11 mouse cellular contexts compared by ENCODE assay signal in genomic region chr12:54196881-54197280, GRCm38 (mm10). TPM values are rescaled to one million over a fixed set of nuclear protein-coding genes. Genes with fewer than 3 reads are reported as not detected.
DNase-seq lines count a peak whose midpoint lies in the region; ATAC-seq and TF ChIP-seq lines count a peak whose summit lies in the region.
"Had no signal": no experiment of that assay in that cellular context is flagged by ENCODE, and none has a peak within 500 bp of the region (broad histone marks: within the 10 kb centered on the region; RNA-seq: fewer than 3 reads in every experiment).

No protein-coding gene starts in this region.

- peaks cover 3% of the 10 kb centered on the region for H3K27me3 ChIP-seq in hindbrain, embryonic 13.5 days
- no peaks in the 10 kb centered on the region; the same call in 1 of the 2 replicates for H3K27me3 ChIP-seq in hindbrain, embryonic 12.5 days
- no peaks in the 10 kb centered on the region for H3K27me3 ChIP-seq in megakaryocyte, embryonic 14.5 days (replicated peaks)
- H3K27me3 ChIP-seq in forebrain, embryonic 13.5 days = peaks cover 1% of the 10 kb centered on the region; the same call in 1 of the 2 replicates
- H3K27me3 ChIP-seq in intestine, postnatal 0 days (replicated peaks; ENCODE audit: control insufficient read depth, insufficient read depth, low read length) = no peaks in the 10 kb centered on the region

- no peak; the same call in 1 of the 2 replicates for ATAC-seq in hindbrain, embryonic 13.5 days (ENCODE audit: low FRiP score)
- no peak for ATAC-seq in hindbrain, embryonic 12.5 days (ENCODE audit: low FRiP score)
- ATAC-seq in megakaryocyte, adult 5-6 weeks (ENCODE audit: poor library complexity, severe bottlenecking) = no peak
- no peak for ATAC-seq in forebrain, embryonic 13.5 days
- ATAC-seq in intestine, postnatal 0 days = no peak
- ATAC-seq: CD4-positive, CD25-positive, alpha-beta regulatory T cell, adult 4 months had no signal

- no peak for TF ChIP-seq CTCF in intestine, postnatal 0 days (IDR thresholded peaks at IDR 0.05; ENCODE audit: low read depth)

- H3K4me2 ChIP-seq in hindbrain, embryonic 13.5 days = peak overlapping the region; percentile 28; the same call in 1 of the 2 replicates
- H3K4me2 ChIP-seq in hindbrain, embryonic 12.5 days (replicated peaks) = no peak overlapping the region
- peak overlapping the region; percentile 47 for H3K4me2 ChIP-seq in forebrain, embryonic 13.5 days
- peak overlapping the region; percentile 55 for H3K4me2 ChIP-seq in intestine, postnatal 0 days (replicated peaks; ENCODE audit: low read depth)

- DNase-seq in layer of hippocampus, postnatal 10 days (ENCODE audit: low spot score in 2 of 2) = no peak
- no peak for DNase-seq in frontal cortex, postnatal 25 days (ENCODE audit: low spot score in 2 of 2)
- DNase-seq: gastrocnemius, postnatal 36 days had no signal

- H3K27ac ChIP-seq in hindbrain, embryonic 13.5 days = no peak overlapping the region
- H3K27ac ChIP-seq in hindbrain, embryonic 12.5 days = no peak overlapping the region
- peak overlapping the region; percentile 80 for H3K27ac ChIP-seq in forebrain, embryonic 13.5 days
- 0 out of 2 replicates have a peak overlapping the region, but pooled peaks have one; percentile 70 for H3K27ac ChIP-seq in intestine, postnatal 0 days (ENCODE audit: low read depth, low read length)
- H3K27ac ChIP-seq: layer of hippocampus, adult 2 months had no signal

- WGBS in hindbrain, embryonic 13.5 days = 73% methylated on average over 8 of the region's 8 CpGs
- WGBS in hindbrain, embryonic 12.5 days = 86% methylated on average over 8 of the region's 8 CpGs
- WGBS in forebrain, embryonic 13.5 days = 53% methylated on average over 8 of the region's 8 CpGs
- 67% methylated on average over 8 of the region's 8 CpGs for WGBS in intestine, postnatal 0 days

- no peak overlapping the region for H3K4me3 ChIP-seq in hindbrain, embryonic 13.5 days
- H3K4me3 ChIP-seq in hindbrain, embryonic 12.5 days = no peak overlapping the region
- H3K4me3 ChIP-seq in megakaryocyte, embryonic 14.5 days (replicated peaks) = peak overlapping the region; percentile 88
- H3K4me3 ChIP-seq in forebrain, embryonic 13.5 days = no peak overlapping the region
- H3K4me3 ChIP-seq in intestine, postnatal 0 days (ENCODE audit: low read depth, low read length) = no peak overlapping the region
- H3K4me3 ChIP-seq: layer of hippocampus, adult 2 months had no signal

- peaks cover 58% of the 10 kb centered on the region for H3K4me1 ChIP-seq in hindbrain, embryonic 13.5 days (replicated peaks)
- peaks cover 45% of the 10 kb centered on the region for H3K4me1 ChIP-seq in hindbrain, embryonic 12.5 days
- peaks cover 81% of the 10 kb centered on the region for H3K4me1 ChIP-seq in megakaryocyte, embryonic 14.5 days
- H3K4me1 ChIP-seq in forebrain, embryonic 13.5 days = peaks cover 77% of the 10 kb centered on the region
- H3K4me1 ChIP-seq in intestine, postnatal 0 days (replicated peaks; ENCODE audit: control insufficient read depth, insufficient read depth, low read length) = peaks cover 9% of the 10 kb centered on the region

- no peak overlapping the region for H3K9ac ChIP-seq in hindbrain, embryonic 13.5 days
- H3K9ac ChIP-seq in hindbrain, embryonic 12.5 days = no peak overlapping the region
- no peak overlapping the region for H3K9ac ChIP-seq in forebrain, embryonic 13.5 days
- H3K9ac ChIP-seq in intestine, postnatal 0 days (ENCODE audit: low read depth, low read length) = no peak overlapping the region

- H3K9me3 ChIP-seq in hindbrain, embryonic 13.5 days = no peaks in the 10 kb centered on the region
- no peaks in the 10 kb centered on the region for H3K9me3 ChIP-seq in hindbrain, embryonic 12.5 days (replicated peaks)
- no peaks in the 10 kb centered on the region for H3K9me3 ChIP-seq in megakaryocyte, embryonic 14.5 days
- no peaks in the 10 kb centered on the region for H3K9me3 ChIP-seq in forebrain, embryonic 13.5 days (replicated peaks)
- no peaks in the 10 kb centered on the region for H3K9me3 ChIP-seq in intestine, postnatal 0 days (ENCODE audit: control insufficient read depth)

- H3K36me3 ChIP-seq in hindbrain, embryonic 13.5 days = no peaks in the 10 kb centered on the region
- no peaks in the 10 kb centered on the region for H3K36me3 ChIP-seq in hindbrain, embryonic 12.5 days
- peaks cover 62% of the 10 kb centered on the region for H3K36me3 ChIP-seq in megakaryocyte, embryonic 14.5 days (replicated peaks; ENCODE audit: low read length)
- H3K36me3 ChIP-seq in forebrain, embryonic 13.5 days (ENCODE audit: poor library complexity, severe bottlenecking) = no peaks in the 10 kb centered on the region
- H3K36me3 ChIP-seq in intestine, postnatal 0 days (ENCODE audit: control insufficient read depth, insufficient read depth) = no peaks in the 10 kb centered on the region

RNA-seq across cellular contexts. Expression of gene Egln3, which starts 6.8 kb away (rescaled TPM):
- 4.7 and 5.8 TPM in 2 replicates for polyA plus RNA-seq in hindbrain, embryonic 13.5 days (2015; fragmentation: Nextera tagmentation; extraction: Ambion mirVana)
- polyA plus RNA-seq in hindbrain, embryonic 12.5 days (2016; fragmentation: Nextera tagmentation; extraction: Ambion mirVana) = 6.2 and 7.3 TPM in 2 replicates
- polyA plus RNA-seq in megakaryocyte, embryonic 14.5 days (2012; ENCODE audit: insufficient read depth, low replicate concordance) = 47.6 and 68.3 TPM in 2 replicates
- total RNA-seq in megakaryocyte, adult 5-6 weeks (2015) = 3.3 and 3.6 TPM in 2 replicates
- total RNA-seq in megakaryocyte, adult 5-6 weeks (2017) = 1.7 and 1.9 TPM in 2 replicates
- 3.9 TPM in 2 replicates for polyA plus RNA-seq in forebrain, embryonic 13.5 days (2015; fragmentation: Nextera tagmentation; extraction: Ambion mirVana)
- 39.2 and 41.9 TPM in 2 replicates for polyA plus RNA-seq in intestine, postnatal 0 days (2015; fragmentation: Nextera tagmentation; extraction: Ambion mirVana)
- total RNA-seq in layer of hippocampus, postnatal 10 days (2021) = 1 to 10 TPM; 5.2 to 5.7 TPM

Comparison
In these comparisons a context has a peak if more than half of its experiments do, and no peak if none do; other contexts are left out.
1. H3K27ac ChIP-seq: peak in forebrain, embryonic 13.5 days (single experiment) and intestine, postnatal 0 days (single experiment); none in hindbrain, embryonic 13.5 days (single experiment) and hindbrain, embryonic 12.5 days (single experiment).